Comparison of ENCODE assay signal across 19 mouse cellular contexts in genomic region chr5:92442914-92443313, GRCm38 (mm10). TPM values are rescaled to one million over a fixed set of nuclear protein-coding genes. Genes with fewer than 3 reads are reported as not detected.
A peak's percentile ranks its signal among the peaks of the same experiment; 100 is the strongest.
DNase-seq lines count a peak whose midpoint lies in the region; ATAC-seq and TF ChIP-seq lines count a peak whose summit lies in the region.
"Had no signal": no experiment of that assay in that cellular context is flagged by ENCODE, and none has a peak within 500 bp of the region (broad histone marks: within the 10 kb centered on the region; RNA-seq: fewer than 3 reads in every experiment).

No protein-coding gene starts in this region.

- peak overlapping the region; percentile 15 for H3K27ac ChIP-seq in heart, adult 2 months
- no peak overlapping the region for H3K27ac ChIP-seq in lung, postnatal 0 days (ENCODE audit: low read length)
- H3K27ac ChIP-seq in liver, embryonic 11.5 days (ENCODE audit: low read depth, low read length): no peak overlapping the region
- H3K27ac ChIP-seq: forebrain, embryonic 15.5 days; hindbrain, embryonic 10.5 days; lung, embryonic 15.5 days; neural tube, embryonic 13.5 days had no signal

- H3K4me1 ChIP-seq in heart, adult 2 months (ENCODE audit: control insufficient read depth, insufficient read depth, low read length): no peaks in the 10 kb centered on the region
- no peaks in the 10 kb centered on the region for H3K4me1 ChIP-seq in lung, postnatal 0 days (ENCODE audit: insufficient read depth, low read depth, low read length)
- H3K4me1 ChIP-seq in liver, embryonic 11.5 days (replicated peaks; ENCODE audit: control insufficient read depth, insufficient read depth, low read length): peaks cover 19% of the 10 kb centered on the region
- H3K4me1 ChIP-seq: forebrain, embryonic 15.5 days; hindbrain, embryonic 10.5 days; lung, embryonic 15.5 days; neural tube, embryonic 13.5 days had no signal

- intact Hi-C loops in heart, adult 2 months (cut with DNase I): no loop called here
- intact Hi-C loops in heart, postnatal 25 days (cut with DNase I): no loop called here

- no peak for TF ChIP-seq EP300 in heart, adult 2 months (IDR thresholded peaks at IDR 0.05; ENCODE audit: insufficient read depth, low read depth, low read length)
- TF ChIP-seq EP300 in lung, postnatal 0 days (IDR thresholded peaks at IDR 0.05): no peak

- 0 out of 2 replicates have a peak overlapping the region, but pooled peaks have one; percentile 8 for H3K9ac ChIP-seq in heart, adult 2 months (ENCODE audit: low read depth, low read length)
- no peak overlapping the region for H3K9ac ChIP-seq in lung, postnatal 0 days (replicated peaks; ENCODE audit: low read depth)
- H3K9ac ChIP-seq in liver, embryonic 11.5 days (ENCODE audit: low read depth, low read length): no peak overlapping the region
- H3K9ac ChIP-seq: forebrain, embryonic 15.5 days; lung, embryonic 15.5 days; neural tube, embryonic 13.5 days had no signal

- 33% methylated on average over 7 of the region's 7 CpGs for WGBS in heart, adult 2 months
- 38% methylated on average over 7 of the region's 7 CpGs for WGBS in lung, postnatal 0 days
- WGBS in liver, embryonic 11.5 days: 41% methylated on average over 7 of the region's 7 CpGs

- H3K79me2 ChIP-seq in heart, adult 2 months (replicated peaks; ENCODE audit: control insufficient read depth, insufficient read depth, low read length): no peaks in the 10 kb centered on the region

- TF ChIP-seq POLR2A in heart, adult 2 months (IDR thresholded peaks at IDR 0.05; ENCODE audit: insufficient read depth, low read depth, low read length): no peak

- H3K4me3 ChIP-seq in heart, adult 2 months: no peak overlapping the region
- no peak overlapping the region for H3K4me3 ChIP-seq in lung, postnatal 0 days (ENCODE audit: low read depth, low read length)
- no peak overlapping the region for H3K4me3 ChIP-seq in liver, embryonic 11.5 days (ENCODE audit: low read depth, low read length)
- H3K4me3 ChIP-seq: forebrain, embryonic 15.5 days; hindbrain, embryonic 10.5 days; lung, embryonic 15.5 days; neural tube, embryonic 13.5 days had no signal

- DNase-seq in heart, adult 2 months: peak in 1 of 2 experiments; percentile 11
- no peak for DNase-seq in heart, postnatal 25 days (ENCODE audit: low spot score)
- peak; percentile 28 for DNase-seq in lung, postnatal 0 days (ENCODE audit: low spot score)
- no peak for DNase-seq in lung, postnatal 25 days (ENCODE audit: low spot score)
- DNase-seq in liver, embryonic 11.5 days (ENCODE audit: low spot score): no peak
- no peak for DNase-seq in adrenal gland, postnatal 4 days (ENCODE audit: low spot score in 2 of 2)
- DNase-seq in yolk sac, embryonic 10.5 days (ENCODE audit: low spot score): no peak
- DNase-seq: adrenal gland, postnatal 14 days; cerebellum, adult 11 months; cerebellum, postnatal 14 days; embryo, embryonic 11 days; gastrocnemius, postnatal 25 days; midbrain, embryonic 14.5 days; right cerebral cortex, adult 18-20 months had no signal

- H3K27me3 ChIP-seq in heart, adult 2 months (ENCODE audit: control insufficient read depth, insufficient read depth, low read length): no peaks in the 10 kb centered on the region
- H3K27me3 ChIP-seq in lung, postnatal 0 days (replicated peaks; ENCODE audit: insufficient read depth, low read length): no peaks in the 10 kb centered on the region
- no peaks in the 10 kb centered on the region for H3K27me3 ChIP-seq in liver, embryonic 11.5 days (replicated peaks; ENCODE audit: control insufficient read depth, insufficient read depth, low read length)
- H3K27me3 ChIP-seq: forebrain, embryonic 15.5 days; lung, embryonic 15.5 days; neural tube, embryonic 13.5 days had no signal

- no peaks in the 10 kb centered on the region for H3K9me3 ChIP-seq in lung, postnatal 0 days (ENCODE audit: low read length)
- H3K9me3 ChIP-seq in liver, embryonic 11.5 days (ENCODE audit: control insufficient read depth, low read length): no peaks in the 10 kb centered on the region
- H3K9me3 ChIP-seq: forebrain, embryonic 15.5 days; hindbrain, embryonic 10.5 days; lung, embryonic 15.5 days; neural tube, embryonic 13.5 days had no signal

- no peaks in the 10 kb centered on the region; the same call in 1 of the 2 replicates for H3K36me3 ChIP-seq in heart, adult 2 months (ENCODE audit: control insufficient read depth, insufficient read depth, low read length)
- peaks cover 38% of the 10 kb centered on the region for H3K36me3 ChIP-seq in lung, postnatal 0 days (ENCODE audit: insufficient read depth, low read length)
- peaks cover 9% of the 10 kb centered on the region; the same call in 1 of the 2 replicates for H3K36me3 ChIP-seq in liver, embryonic 11.5 days (ENCODE audit: control insufficient read depth, insufficient read depth, low read length)

- no peak for TF ChIP-seq CTCF in heart, adult 2 months (IDR thresholded peaks at IDR 0.05)
- TF ChIP-seq CTCF in lung, postnatal 0 days (IDR thresholded peaks at IDR 0.05): no peak

- ATAC-seq in lung, postnatal 0 days: peak; percentile 52
- ATAC-seq in liver, embryonic 11.5 days (replicated peaks; ENCODE audit: low FRiP score): peak; percentile 49
- ATAC-seq: CD4-positive, CD25-positive, alpha-beta regulatory T cell, adult 4 months; forebrain, embryonic 15.5 days had no signal

- H3K4me2 ChIP-seq in lung, postnatal 0 days (replicated peaks; ENCODE audit: low read depth, low read length): no peak overlapping the region
- H3K4me2 ChIP-seq in liver, embryonic 11.5 days: no peak overlapping the region
- H3K4me2 ChIP-seq: forebrain, embryonic 15.5 days; lung, embryonic 15.5 days; neural tube, embryonic 13.5 days had no signal

RNA-seq across cellular contexts. Expression of gene Nup54, which starts 7.9 kb away (rescaled TPM):
- total RNA-seq in heart, adult 2 months (2021): 10 to 100 TPM; 14.5 to 20.9 TPM
- polyA plus RNA-seq in heart, adult 2 months (2012; rRNA removed): 11.1 and 19.9 TPM in 2 replicates
- total RNA-seq in heart, postnatal 25 days (2021): 10 to 100 TPM; 16.5 to 17.0 TPM
- polyA plus RNA-seq in lung, postnatal 0 days (2015; fragmentation: Nextera tagmentation; extraction: Ambion mirVana): 19.7 and 20.3 TPM in 2 replicates
- polyA plus RNA-seq in liver, embryonic 11.5 days (2014; fragmentation: Nextera tagmentation; extraction: Ambion mirVana): 72.5 and 82.5 TPM in 2 replicates
- 10 to 100 TPM; 48.8 to 53.0 TPM for total RNA-seq in adrenal gland, postnatal 4 days (2021)
